Comparison of ENCODE assay signal across 10 mouse cellular contexts in the genomic region with DNA sequence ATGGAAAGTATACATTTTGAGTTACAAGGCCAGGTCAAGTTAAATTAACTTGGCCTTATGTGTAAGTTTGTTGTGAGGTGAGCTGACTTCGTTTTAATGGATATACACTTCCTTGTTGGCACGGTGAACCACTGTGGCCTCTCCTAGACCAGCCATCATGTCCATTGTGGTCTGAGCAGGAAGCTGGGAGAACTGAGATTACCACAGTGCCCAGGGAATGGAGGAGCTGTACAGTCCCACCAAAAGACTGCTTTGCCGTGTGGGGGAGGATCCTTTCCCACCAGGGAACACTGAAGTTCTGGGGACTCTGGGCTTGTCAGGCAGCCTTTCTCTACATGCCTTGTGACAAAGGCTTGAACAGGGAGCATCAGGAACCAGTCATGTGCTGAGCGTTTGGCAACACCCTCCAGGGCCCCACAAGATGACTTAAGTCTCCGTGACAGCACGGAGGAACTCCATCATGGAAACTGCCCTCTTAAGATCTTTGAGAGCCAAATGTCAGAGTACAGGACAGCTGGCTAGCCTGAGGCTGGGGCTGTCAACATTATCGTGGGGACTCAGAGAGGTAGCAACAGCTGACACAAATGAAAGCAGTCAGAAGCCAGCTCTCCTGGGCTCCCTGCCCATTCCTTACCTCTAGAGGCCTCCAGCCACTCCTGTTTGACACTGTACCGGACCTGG. TPM values are rescaled to one million over a fixed set of nuclear protein-coding genes. Genes with fewer than 3 reads are reported as not detected.
DNase-seq lines count a peak whose midpoint lies in the region; ATAC-seq and TF ChIP-seq lines count a peak whose summit lies in the region.
"Had no signal": no experiment of that assay in that cellular context is flagged by ENCODE, and none has a peak within 500 bp of the region (broad histone marks: within the 10 kb centered on the region; RNA-seq: fewer than 3 reads in every experiment).

No protein-coding gene starts in this region.

- H3K9me3 ChIP-seq in liver, postnatal 0 days (ENCODE audit: low read length), result no peaks in the 10 kb centered on the region
- H3K9me3 ChIP-seq in liver, embryonic 12.5 days (replicated peaks), result no peaks in the 10 kb centered on the region
- no peaks in the 10 kb centered on the region for H3K9me3 ChIP-seq in hindbrain, embryonic 12.5 days (replicated peaks)
- H3K9me3 ChIP-seq in neural tube, embryonic 14.5 days (ENCODE audit: control insufficient read depth, low read length), result no peaks in the 10 kb centered on the region

- no peak for DNase-seq in liver, postnatal 0 days
- peak; percentile 88 to 89 for DNase-seq in cerebellum, postnatal 10 days
- DNase-seq in thymus, adult 2 months, result no peak
- no peak for DNase-seq in ovary, postnatal 10 days (ENCODE audit: low spot score)
- no peak for DNase-seq in thymus, postnatal 10 days (ENCODE audit: low spot score in 2 of 2)
- DNase-seq: kidney, postnatal 14 days; thymus, postnatal 36 days had no signal

- no peak overlapping the region for H3K27ac ChIP-seq in liver, postnatal 0 days (ENCODE audit: low read depth)
- H3K27ac ChIP-seq in liver, embryonic 12.5 days, result no peak overlapping the region; the same call in 1 of the 2 replicates
- no peak overlapping the region for H3K27ac ChIP-seq in hindbrain, embryonic 12.5 days
- H3K27ac ChIP-seq in neural tube, embryonic 14.5 days (ENCODE audit: low read depth, low read length), result no peak overlapping the region
- H3K27ac ChIP-seq in thymus, adult 2 months (ENCODE audit: control insufficient read depth, insufficient read depth, low read length), result no peak overlapping the region

- ATAC-seq in liver, postnatal 0 days, result peak; percentile 19; the same call in 1 of the 2 replicates
- no peak; the same call in 1 of the 2 replicates for ATAC-seq in liver, embryonic 12.5 days
- ATAC-seq in hindbrain, embryonic 12.5 days (ENCODE audit: low FRiP score), result peak; percentile 49; the same call in 1 of the 2 replicates
- peak; percentile 44; the same call in 1 of the 2 replicates for ATAC-seq in neural tube, embryonic 14.5 days (ENCODE audit: low read depth)

- H3K27me3 ChIP-seq in liver, postnatal 0 days (ENCODE audit: insufficient read depth, low read length), result no peaks in the 10 kb centered on the region
- no peaks in the 10 kb centered on the region for H3K27me3 ChIP-seq in liver, embryonic 12.5 days (replicated peaks)
- no peaks in the 10 kb centered on the region for H3K27me3 ChIP-seq in hindbrain, embryonic 12.5 days
- no peaks in the 10 kb centered on the region for H3K27me3 ChIP-seq in neural tube, embryonic 14.5 days (ENCODE audit: control insufficient read depth, insufficient read depth, low read length)
- H3K27me3 ChIP-seq in thymus, adult 2 months (ENCODE audit: control insufficient read depth, insufficient read depth, low read length), result no peaks in the 10 kb centered on the region

- H3K4me3 ChIP-seq in liver, postnatal 0 days (ENCODE audit: low read depth, low read length), result no peak overlapping the region
- no peak overlapping the region for H3K4me3 ChIP-seq in liver, embryonic 12.5 days
- H3K4me3 ChIP-seq in hindbrain, embryonic 12.5 days, result no peak overlapping the region
- H3K4me3 ChIP-seq in neural tube, embryonic 14.5 days (ENCODE audit: low read depth, low read length), result no peak overlapping the region
- no peak overlapping the region for H3K4me3 ChIP-seq in thymus, adult 2 months (ENCODE audit: control insufficient read depth, insufficient read depth, low read length)

- no peak overlapping the region for H3K4me2 ChIP-seq in liver, postnatal 0 days (ENCODE audit: low read depth, low read length)
- no peak overlapping the region for H3K4me2 ChIP-seq in liver, embryonic 12.5 days
- H3K4me2 ChIP-seq in hindbrain, embryonic 12.5 days (replicated peaks), result no peak overlapping the region
- H3K4me2 ChIP-seq in neural tube, embryonic 14.5 days (ENCODE audit: low read depth, low read length), result no peak overlapping the region

- WGBS in liver, postnatal 0 days (ENCODE audit: insufficient replicate concordance), result 36% methylated on average over 8 of the region's 8 CpGs
- 24% methylated on average over 8 of the region's 8 CpGs for WGBS in liver, embryonic 12.5 days (ENCODE audit: insufficient replicate concordance)
- WGBS in hindbrain, embryonic 12.5 days, result 69% methylated on average over 8 of the region's 8 CpGs
- WGBS in neural tube, embryonic 14.5 days, result 64% methylated on average over 8 of the region's 8 CpGs
- 33% methylated on average over 8 of the region's 8 CpGs for WGBS in thymus, adult 2 months

- no peak for TF ChIP-seq CTCF in liver, postnatal 0 days (IDR thresholded peaks at IDR 0.05; ENCODE audit: low read depth)
- TF ChIP-seq CTCF in thymus, adult 2 months (IDR thresholded peaks at IDR 0.05; ENCODE audit: borderline replicate concordance, control insufficient read depth, extremely low read depth, insufficient read depth, low read length, poor library complexity), result no peak

- no peaks in the 10 kb centered on the region for H3K4me1 ChIP-seq in liver, postnatal 0 days (ENCODE audit: insufficient read depth)
- H3K4me1 ChIP-seq in liver, embryonic 12.5 days, result no peaks in the 10 kb centered on the region
- peaks cover 7% of the 10 kb centered on the region for H3K4me1 ChIP-seq in hindbrain, embryonic 12.5 days
- no peaks in the 10 kb centered on the region for H3K4me1 ChIP-seq in neural tube, embryonic 14.5 days (ENCODE audit: control insufficient read depth, insufficient read depth, low read length)
- H3K4me1 ChIP-seq in thymus, adult 2 months (replicated peaks; ENCODE audit: control insufficient read depth, insufficient read depth, low read length), result no peaks in the 10 kb centered on the region

- TF ChIP-seq POLR2A in thymus, adult 2 months (IDR thresholded peaks at IDR 0.05; ENCODE audit: control insufficient read depth, extremely low read depth, insufficient read depth, low read length, poor library complexity), result no peak

- TF ChIP-seq EP300 in liver, postnatal 0 days (IDR thresholded peaks at IDR 0.05; ENCODE audit: low read depth), result no peak

- no peaks in the 10 kb centered on the region for H3K36me3 ChIP-seq in liver, postnatal 0 days (replicated peaks; ENCODE audit: insufficient read depth, low read length)
- 0 out of 2 replicates have a peak, but pooled peaks cover 4% of the 10 kb centered on the region for H3K36me3 ChIP-seq in liver, embryonic 12.5 days
- peaks cover 69% of the 10 kb centered on the region for H3K36me3 ChIP-seq in hindbrain, embryonic 12.5 days
- H3K36me3 ChIP-seq in neural tube, embryonic 14.5 days (ENCODE audit: control insufficient read depth, insufficient read depth, low read length), result peaks cover 3% of the 10 kb centered on the region; the same call in 1 of the 2 replicates
- no peaks in the 10 kb centered on the region for H3K36me3 ChIP-seq in thymus, adult 2 months (ENCODE audit: control insufficient read depth, insufficient read depth, low read length)

- no peak overlapping the region for H3K9ac ChIP-seq in liver, postnatal 0 days (replicated peaks)
- no peak overlapping the region for H3K9ac ChIP-seq in liver, embryonic 12.5 days
- H3K9ac ChIP-seq in hindbrain, embryonic 12.5 days, result no peak overlapping the region
- no peak overlapping the region for H3K9ac ChIP-seq in neural tube, embryonic 14.5 days (replicated peaks; ENCODE audit: low read depth, low read length)

RNA-seq across cellular contexts. Expression of a gene that starts 55.7 kb away (rescaled TPM):
- polyA plus RNA-seq in liver, postnatal 0 days (2015; fragmentation: Nextera tagmentation; extraction: Ambion mirVana), result 0.14 and 0.17 TPM in 2 replicates
- polyA plus RNA-seq in liver, embryonic 12.5 days (2016; fragmentation: Nextera tagmentation; extraction: Ambion mirVana), result 1.1 and 1.7 TPM in 2 replicates
- 35.5 and 37.5 TPM in 2 replicates for polyA plus RNA-seq in hindbrain, embryonic 12.5 days (2016; fragmentation: Nextera tagmentation; extraction: Ambion mirVana)
- 7.8 and 9.9 TPM in 2 replicates for polyA plus RNA-seq in neural tube, embryonic 14.5 days (2014; fragmentation: Nextera tagmentation; extraction: Ambion mirVana)
- 13.1 and 14.6 TPM in 2 replicates for polyA plus RNA-seq in thymus, adult 2 months (2012; rRNA removed)

Comparison
In these comparisons a context has a peak if more than half of its experiments do, and no peak if none do; other contexts are left out.
1. DNase-seq: peak in cerebellum, postnatal 10 days (2 of 2); none in liver, postnatal 0 days (single experiment), thymus, adult 2 months (single experiment), ovary, postnatal 10 days (single experiment) and thymus, postnatal 10 days (0 of 2).